Mouse (Mus musculus) intestine, embryonic 16.5 days (tissue): ENCODE results near the gene Tmem161a. TPM values are rescaled to one million over a fixed set of nuclear protein-coding genes. Genes with fewer than 3 reads are reported as not detected.
A peak's percentile ranks its signal among the peaks of the same experiment; 100 is the strongest.

ENCODE experiments used
- ATAC-seq: fragments of 200-750 bp; cut with Nextera tagmentation; 2 replicates; pipeline ENCODE4 v1.8.0; 2017; ENCODE audit warnings: moderate TSS enrichment, moderate library complexity
- H3K27ac ChIP-seq: fragments of 300-500 bp; sonication (generic); 2 replicates; pipeline ENCODE4 v1.5.1; 2014; ENCODE audit warnings: mild to moderate bottlenecking, low read length
- H3K27me3 ChIP-seq: fragments of 300-500 bp; sonication (generic); replicated peaks from 2 replicates; pipeline ENCODE4 v1.6.1; 2014; ENCODE audit warnings: low read length, control low read depth, mixed read lengths; ENCODE audit not compliant: control insufficient read depth, insufficient read depth
- H3K36me3 ChIP-seq: fragments of 300-500 bp; sonication (generic); 2 replicates; pipeline ENCODE4 v1.6.1; 2014; ENCODE audit warnings: low read length, control low read depth; ENCODE audit not compliant: control insufficient read depth, insufficient read depth
- H3K4me1 ChIP-seq: fragments of 300-500 bp; sonication (generic); 2 replicates; pipeline ENCODE4 v1.6.1; 2014; ENCODE audit warnings: low read length, control low read depth, mixed read lengths; ENCODE audit not compliant: control insufficient read depth, insufficient read depth
- H3K4me2 ChIP-seq: fragments of 300-500 bp; sonication (generic); 2 replicates; pipeline ENCODE4 v1.6.1; 2014; ENCODE audit warnings: low read depth, low read length, control low read depth
- H3K4me3 ChIP-seq: fragments of 300-500 bp; sonication (generic); 2 replicates; pipeline ENCODE4 v1.5.1; 2014; ENCODE audit warnings: mild to moderate bottlenecking, low read length
- H3K9ac ChIP-seq: fragments of 300-500 bp; sonication (generic); 2 replicates; pipeline ENCODE4 v1.6.1; 2014; ENCODE audit warnings: low read depth, low read length
- H3K9me3 ChIP-seq: fragments of 300-500 bp; sonication (generic); 2 replicates; pipeline ENCODE4 v1.6.1; 2016; ENCODE audit warnings: low read length, control low read depth; ENCODE audit not compliant: control insufficient read depth
- WGBS: fragments of 180-500 bp; shearing (Covaris S2); extraction: QIAGEN DNeasy Blood & Tissue Kit; methylation state at CpG from one replicate; pipeline ENCODE4 v1.1.7; 2014; 5-methylcytosine and 5-hydroxymethylcytosine counted together
- polyA plus RNA-seq: library from polyadenylated mRNA; unstranded; fragments of >200 nt; fragmentation: Nextera tagmentation; extraction: Ambion mirVana; gene quantifications from 2 replicates; pipeline ENCODE4 v1.2.1, GENCODE M21; 2015

Tmem161a gene
- polyA plus RNA-seq, 1 experiment from 2014 or later = 67.7 TPM

DNA sequence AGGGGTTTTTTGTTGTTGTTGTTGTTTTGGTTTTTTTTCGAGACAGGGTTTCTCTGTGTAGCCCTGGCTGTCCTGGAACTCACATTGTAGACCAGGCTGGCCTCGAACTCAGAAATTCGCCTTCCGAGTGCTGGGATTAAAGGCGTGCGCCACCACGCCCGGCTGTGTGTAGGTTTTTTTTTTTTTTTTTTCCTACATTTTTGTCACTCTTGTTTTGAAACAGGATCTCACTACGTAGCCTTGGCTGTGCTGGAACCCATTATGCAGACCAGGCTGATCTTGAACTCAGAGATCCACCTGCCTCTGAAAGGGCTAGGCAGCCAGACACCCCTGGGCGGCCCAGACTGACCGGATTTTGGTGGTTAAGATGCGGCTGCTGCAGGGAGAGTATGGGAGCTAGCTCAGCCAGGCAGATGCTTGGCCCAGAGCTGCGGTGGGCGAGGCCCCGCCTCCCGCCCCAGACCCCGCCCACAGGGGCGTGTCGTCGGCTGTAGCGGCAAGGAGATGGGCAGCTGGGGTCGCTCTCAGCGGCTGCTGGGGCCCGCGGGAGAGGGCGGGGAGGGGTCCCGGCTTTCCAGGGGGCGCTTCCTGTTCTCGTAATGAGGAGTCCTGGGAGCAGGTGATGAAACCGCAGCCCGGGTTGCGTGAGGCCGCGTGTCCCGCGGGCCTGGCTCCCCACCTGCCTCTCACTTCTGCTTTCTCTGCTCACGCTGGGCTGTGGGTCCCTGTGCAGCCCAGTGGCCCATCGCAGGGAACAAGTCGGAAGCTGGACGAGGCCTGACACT, 13.9 kb upstream of the Tmem161a start:
- no peaks in the 10 kb centered on the region for H3K9me3 ChIP-seq
- WGBS = 11% methylated on average over 40 of the region's 40 CpGs
- peak overlapping the region; percentile 63 for H3K4me3 ChIP-seq
- H3K4me2 ChIP-seq = peak overlapping the region; percentile 91
- 0 out of 2 replicates have a peak, but pooled peaks cover 1% of the 10 kb centered on the region for H3K27me3 ChIP-seq
- ATAC-seq = peak; percentile 94
- H3K36me3 ChIP-seq = no peaks in the 10 kb centered on the region
- H3K9ac ChIP-seq = peak overlapping the region; percentile 70
- H3K27ac ChIP-seq = no peak overlapping the region; the same call in 1 of the 2 replicates
- H3K4me1 ChIP-seq = peaks cover 7% of the 10 kb centered on the region; the same call in 1 of the 2 replicates

- H3K27me3 ChIP-seq = no peaks in the 10 kb centered on the region
- no peak overlapping the region for H3K27ac ChIP-seq
- no peak overlapping the region for H3K9ac ChIP-seq
- H3K9me3 ChIP-seq = no peaks in the 10 kb centered on the region
- 80% methylated on average over 4 of the region's 4 CpGs for WGBS
- H3K4me2 ChIP-seq = no peak overlapping the region
- H3K4me1 ChIP-seq = peaks cover 7% of the 10 kb centered on the region; the same call in 1 of the 2 replicates
- H3K36me3 ChIP-seq = no peaks in the 10 kb centered on the region
- ATAC-seq = no peak
- H3K4me3 ChIP-seq = no peak overlapping the region
Observed at GRCm38 (mm10) chr8:70159211-70159610, 12.9 kb upstream of the Tmem161a start.

GRCm38 (mm10) chr8:70160015-70160414, 12.1 kb upstream of the Tmem161a start:
- no peak for ATAC-seq
- H3K9me3 ChIP-seq = no peaks in the 10 kb centered on the region
- H3K4me2 ChIP-seq = no peak overlapping the region
- no peaks in the 10 kb centered on the region for H3K36me3 ChIP-seq
- no peak overlapping the region for H3K27ac ChIP-seq
- H3K4me1 ChIP-seq = peaks cover 7% of the 10 kb centered on the region; the same call in 1 of the 2 replicates
- no peak overlapping the region for H3K4me3 ChIP-seq
- no peaks in the 10 kb centered on the region for H3K27me3 ChIP-seq
- WGBS = 66% methylated on average over 13 of the region's 13 CpGs
- H3K9ac ChIP-seq = 0 out of 2 replicates have a peak overlapping the region, but pooled peaks have one; percentile 10

DNA sequence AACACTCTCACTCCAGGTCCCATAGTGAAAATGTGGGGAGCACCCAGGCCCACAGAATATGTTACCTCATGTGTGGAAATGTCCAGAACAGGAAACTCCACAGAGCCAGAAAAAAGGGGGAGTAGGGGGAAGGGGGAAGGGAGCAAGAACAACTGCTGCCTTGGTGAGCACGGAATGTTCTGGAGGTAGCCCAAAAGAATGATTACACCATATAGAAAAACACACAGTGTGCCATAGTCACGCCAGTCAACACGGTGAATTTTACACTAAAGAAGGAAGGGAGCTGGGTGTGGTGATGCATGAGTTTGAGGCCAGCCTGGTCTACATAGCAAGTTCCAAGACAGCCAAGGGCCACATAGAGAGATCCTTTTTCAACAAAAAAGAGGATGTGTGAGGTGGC, 8.8 kb upstream of the Tmem161a start:
- Histone ChIP-seq H3K27ac (no peak overlapping the region), H3K9me3 (no peaks in the 10 kb centered on the region), H3K36me3 (no peaks in the 10 kb centered on the region), H3K4me3 (no peak overlapping the region), H3K9ac (no peak overlapping the region), H3K4me1 (peaks cover 5% of the 10 kb centered on the region; the same call in 1 of the 2 replicates), H3K4me2 (no peak overlapping the region), H3K27me3 (peaks cover 3% of the 10 kb centered on the region; the same call in 1 of the 2 replicates)
- 77% methylated on average over 3 of the region's 3 CpGs for whole genome bisulfite sequencing
- no peak for ATAC-seq

- peak; percentile 75 for ATAC-seq
- Histone ChIP-seq H3K4me3 (peak overlapping the region; percentile 18), H3K27ac (no peak overlapping the region), H3K4me1 (no peaks in the 10 kb centered on the region), H3K9me3 (no peaks in the 10 kb centered on the region), H3K36me3 (no peaks in the 10 kb centered on the region), H3K4me2 (peak overlapping the region; percentile 53), H3K9ac (peak overlapping the region; percentile 53; the same call in 1 of the 2 replicates), H3K27me3 (peaks cover 3% of the 10 kb centered on the region; the same call in 1 of the 2 replicates)
- WGBS = 2% methylated on average over 21 of the region's 21 CpGs
Observed at GRCm38 (mm10) chr8:70166504-70167110, 5.5 kb upstream of the Tmem161a start.

GRCm38 (mm10) chr8:70170116-70170515, 2.0 kb upstream of the Tmem161a start:
- Histone ChIP-seq H3K4me1 (peaks cover 16% of the 10 kb centered on the region), H3K9ac (no peak overlapping the region), H3K4me3 (no peak overlapping the region), H3K27me3 (peaks cover 3% of the 10 kb centered on the region; the same call in 1 of the 2 replicates), H3K36me3 (no peaks in the 10 kb centered on the region), H3K27ac (no peak overlapping the region), H3K9me3 (no peaks in the 10 kb centered on the region), H3K4me2 (no peak overlapping the region)
- no peak for ATAC-seq
- 73% methylated on average over 3 of the region's 3 CpGs for WGBS

- Histone ChIP-seq H3K9ac (no peak overlapping the region), H3K36me3 (no peaks in the 10 kb centered on the region), H3K4me1 (peaks cover 16% of the 10 kb centered on the region), H3K9me3 (no peaks in the 10 kb centered on the region), H3K27me3 (peaks cover 3% of the 10 kb centered on the region; the same call in 1 of the 2 replicates), H3K4me2 (no peak overlapping the region), H3K27ac (no peak overlapping the region), H3K4me3 (no peak overlapping the region)
- 57% methylated on average over 3 of the region's 3 CpGs for WGBS
- no peak for ATAC-seq
Observed at GRCm38 (mm10) chr8:70170748-70171147, 1.4 kb upstream of the Tmem161a start.

DNA sequence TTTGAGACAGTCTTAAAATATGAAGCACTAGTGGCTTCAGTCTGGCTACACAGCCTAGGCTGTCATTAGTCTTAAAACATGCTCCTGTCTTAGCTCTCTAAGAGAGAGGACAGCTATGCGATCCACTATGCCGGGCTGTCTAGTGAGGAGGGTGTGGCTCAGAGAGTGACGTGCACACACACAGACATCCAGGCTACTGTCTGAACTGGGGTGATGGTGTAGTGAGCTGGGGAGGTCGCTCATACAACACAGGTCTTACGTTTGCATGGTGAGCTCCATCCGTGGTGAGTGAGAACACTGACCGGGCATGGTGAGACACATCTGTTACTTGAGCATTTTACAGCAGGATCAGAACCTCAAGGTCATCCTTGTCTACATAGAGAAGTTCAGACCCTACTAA, 916 bp upstream of the Tmem161a start:
- WGBS = 72% methylated on average over 7 of the region's 7 CpGs
- Histone ChIP-seq H3K27ac (no peak overlapping the region), H3K9ac (no peak overlapping the region)

GRCm38 (mm10) chr8:70173320-70173719, 1.2 kb downstream of the Tmem161a start:
- Histone ChIP-seq H3K4me3 (0 out of 2 replicates have a peak overlapping the region, but pooled peaks have one; percentile 83), H3K36me3 (0 out of 2 replicates have a peak, but pooled peaks cover 5% of the 10 kb centered on the region), H3K9ac (peak overlapping the region; percentile 86; the same call in 1 of the 2 replicates), H3K4me1 (peaks cover 16% of the 10 kb centered on the region), H3K27ac (no peak overlapping the region), H3K4me2 (peak overlapping the region; percentile 52), H3K27me3 (no peaks in the 10 kb centered on the region), H3K9me3 (no peaks in the 10 kb centered on the region)
- WGBS = 67% methylated on average over 5 of the region's 5 CpGs
- ATAC-seq = no peak

More for the DNA sequence above, 916 bp upstream of the Tmem161a start:
- Histone ChIP-seq H3K4me2 (no peak overlapping the region), H3K36me3 (no peaks in the 10 kb centered on the region), H3K4me3 (no peak overlapping the region), H3K9me3 (no peaks in the 10 kb centered on the region), H3K27me3 (no peaks in the 10 kb centered on the region), H3K4me1 (peaks cover 16% of the 10 kb centered on the region)
- ATAC-seq = peak; percentile 26; the same call in 1 of the 2 replicates
